Mouse (Mus musculus): ENCODE measurements around the gene Hspb8.
"Not testable (repeated sequence)": the region's sequence is repeated elsewhere in the genome, so short reads cannot be mapped to it uniquely, and the experiment has no call there.

Hspb8 gene

DNA sequence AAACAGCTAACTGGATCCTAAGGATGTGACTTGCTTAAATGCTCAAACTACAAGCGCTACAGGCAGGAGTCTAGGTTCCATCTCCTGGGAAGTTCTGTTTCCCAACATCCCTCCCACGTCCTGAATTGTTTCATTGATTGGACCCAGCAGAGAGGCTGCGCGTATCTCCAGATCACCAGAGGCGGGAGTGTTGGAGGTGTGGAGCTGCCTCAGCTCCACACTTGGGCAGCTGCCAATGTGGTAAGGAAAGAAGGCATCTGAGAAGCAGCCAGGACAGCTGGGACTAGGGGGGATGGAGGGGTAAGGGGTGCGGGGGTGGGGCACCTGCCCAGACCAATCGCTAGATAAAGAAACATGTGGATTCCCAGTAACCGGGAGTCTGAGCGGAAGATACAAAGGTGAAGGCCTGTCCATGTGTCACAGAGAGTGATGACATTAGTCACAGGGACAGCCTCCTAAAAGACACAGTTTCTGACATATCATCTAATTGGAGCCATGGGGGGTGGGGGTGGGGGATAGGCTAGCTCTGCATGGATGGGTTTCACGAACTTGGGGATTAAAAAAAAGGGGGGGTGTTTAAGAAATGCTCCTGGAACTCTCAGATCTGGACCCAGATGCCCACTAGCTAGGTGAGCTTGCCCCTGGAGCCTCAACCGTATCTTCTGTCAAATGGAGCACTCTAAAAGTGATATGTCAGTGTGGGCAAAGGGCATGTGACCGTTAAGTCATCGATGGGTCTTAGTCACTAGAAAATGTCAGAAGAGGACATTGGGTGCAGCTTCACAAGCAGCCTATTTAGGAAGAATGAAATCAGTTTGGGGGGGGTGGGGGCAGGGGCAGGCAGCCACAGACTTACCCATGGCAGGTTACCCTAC, 12.5 kb upstream of the Hspb8 start:
- in situ Hi-C loops (cut with MboI, MseI): no loop called here

DNA sequence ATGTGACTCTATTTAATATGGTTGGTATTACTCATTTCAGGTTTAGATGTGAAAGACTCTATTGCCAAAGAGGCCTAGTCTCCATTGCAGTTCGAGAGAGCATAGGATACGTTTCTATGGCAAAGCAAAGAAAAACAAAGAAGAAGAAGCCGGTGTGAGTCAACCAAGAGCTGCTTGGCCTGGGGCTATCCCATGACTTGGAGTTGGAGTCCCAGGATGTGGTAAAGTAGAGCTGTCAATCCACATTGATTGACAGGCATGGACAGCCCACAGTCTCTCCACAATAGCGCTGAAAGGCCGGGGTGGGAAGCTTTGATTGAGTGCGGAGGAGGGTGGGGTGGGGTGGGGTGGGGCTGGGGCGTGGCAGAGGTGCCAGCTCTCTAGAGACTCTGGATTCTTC, 10.2 kb upstream of the Hspb8 start:
- in situ Hi-C loops (cut with MboI, MseI): no loop called here

DNA sequence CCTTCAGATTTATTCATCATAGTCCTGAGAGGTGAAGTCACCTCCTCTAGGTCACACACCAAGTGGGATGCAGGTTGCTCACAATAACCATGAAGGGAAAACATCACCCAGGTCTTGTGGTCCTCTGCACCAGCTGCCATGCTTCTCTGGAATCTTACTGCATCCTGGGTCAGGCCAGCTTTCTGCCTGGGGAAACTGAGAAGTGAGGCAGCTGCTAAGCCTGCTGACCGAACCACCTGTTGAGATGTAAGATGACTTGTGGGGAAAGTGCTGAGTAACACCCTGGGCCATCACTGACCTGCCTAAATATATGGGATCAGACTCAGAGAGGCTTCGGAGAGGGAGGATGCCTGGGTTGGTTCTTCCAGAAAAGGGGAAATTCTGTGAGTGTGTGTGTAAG, 4.0 kb upstream of the Hspb8 start:
- in situ Hi-C loops (cut with MboI, MseI): no loop called here

- in situ Hi-C loops (cut with MboI, MseI): not testable (repeated sequence)
Measured at GRCm38 (mm10) chr5:116425709-116426108, 3.0 kb upstream of the Hspb8 start.

DNA sequence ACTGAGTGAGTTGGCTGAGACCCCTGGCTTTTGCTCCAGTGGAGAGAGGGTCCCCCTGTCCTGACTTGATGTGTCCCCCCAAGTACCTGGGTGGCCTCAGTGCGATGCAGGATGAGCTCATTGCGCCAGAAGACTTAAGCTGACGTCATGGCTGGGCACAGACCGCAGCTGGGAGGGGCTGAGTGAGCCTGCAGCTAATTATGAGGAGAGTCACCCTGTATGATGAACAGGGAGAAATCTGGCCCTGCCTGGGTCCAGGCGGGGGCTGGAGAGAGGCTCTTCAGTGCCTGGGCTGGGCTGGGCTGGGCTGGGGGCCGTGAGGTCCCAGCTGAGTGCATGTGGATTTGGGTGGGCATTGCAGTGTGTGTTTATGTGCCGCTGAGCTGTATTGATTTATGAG, 2.6 kb upstream of the Hspb8 start:
- in situ Hi-C loops (cut with MboI, MseI): no loop called here

- in situ Hi-C loops (cut with MboI, MseI): no loop called here
Measured at GRCm38 (mm10) chr5:116423746-116424145, 1.1 kb upstream of the Hspb8 start.

- in situ Hi-C loops (cut with MboI, MseI): no loop called here
Measured at GRCm38 (mm10) chr5:116421791-116422481, 728 bp downstream of the Hspb8 start.

DNA sequence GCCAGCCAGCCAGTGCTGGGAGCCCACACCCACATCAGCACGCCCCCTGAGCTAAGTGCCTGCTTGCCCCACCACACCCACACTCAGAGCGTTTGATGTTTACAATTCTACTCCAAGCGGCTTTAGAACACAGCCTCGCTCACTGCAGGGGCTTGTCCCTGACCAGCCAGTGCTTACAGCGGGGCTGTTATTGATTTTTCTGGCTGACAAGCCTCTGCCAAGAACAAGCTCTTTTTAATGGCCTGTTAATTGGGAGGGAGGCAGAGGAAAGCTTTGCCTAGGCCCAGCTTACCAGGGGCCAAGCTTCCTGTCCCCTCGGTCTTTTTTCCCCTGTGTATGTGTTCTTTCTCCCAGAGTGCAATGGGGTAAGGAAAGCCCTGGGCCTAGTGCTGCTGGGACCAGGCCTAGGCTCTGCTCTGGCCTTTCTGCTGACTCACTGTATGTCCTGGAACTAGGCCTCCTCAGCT, 1.9 kb downstream of the Hspb8 start:
- in situ Hi-C loops (cut with MboI, MseI): no loop called here

GRCm38 (mm10) chr5:116420213-116420612, 2.5 kb downstream of the Hspb8 start:
- in situ Hi-C loops (cut with MboI, MseI): no loop called here

DNA sequence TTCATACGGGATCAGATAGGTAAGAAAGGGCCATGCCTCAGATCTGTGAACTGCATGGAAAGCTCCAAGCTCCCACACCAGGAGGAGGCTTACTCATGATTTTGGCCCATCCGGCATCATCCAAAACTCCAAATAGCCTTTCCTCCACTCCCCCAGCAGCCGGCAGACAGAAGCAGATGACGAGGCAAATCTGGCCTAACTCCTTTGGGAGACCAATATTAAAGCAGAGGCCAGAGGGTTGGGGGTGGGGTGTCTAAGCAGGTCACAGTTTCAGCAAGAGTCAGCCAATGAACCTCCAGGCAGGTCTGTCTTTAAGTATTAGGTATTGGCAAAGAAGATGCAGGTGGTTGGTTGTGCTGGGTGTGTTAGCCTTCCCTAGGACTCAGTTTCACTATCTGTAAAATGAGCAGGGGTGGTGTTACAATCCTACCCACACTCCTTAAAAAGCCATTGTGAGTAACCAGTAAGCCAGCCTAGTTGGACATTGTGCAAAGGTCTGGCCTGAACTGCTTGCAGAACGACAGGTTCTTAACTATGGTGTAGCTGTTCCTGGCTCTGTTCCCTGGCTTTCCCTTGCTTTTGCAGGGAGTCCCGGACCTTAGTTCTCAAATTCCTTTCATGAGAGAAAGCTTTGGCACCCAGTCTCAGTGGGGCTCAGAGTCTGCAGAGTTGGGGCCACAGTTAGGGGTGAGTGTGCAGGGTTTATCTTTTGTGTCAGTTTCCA, 3.2 kb downstream of the Hspb8 start:
- in situ Hi-C loops (cut with MboI, MseI): no loop called here

- in situ Hi-C loops (cut with MboI, MseI): no loop called here
Measured at GRCm38 (mm10) chr5:116416208-116416607, 6.5 kb downstream of the Hspb8 start.

DNA sequence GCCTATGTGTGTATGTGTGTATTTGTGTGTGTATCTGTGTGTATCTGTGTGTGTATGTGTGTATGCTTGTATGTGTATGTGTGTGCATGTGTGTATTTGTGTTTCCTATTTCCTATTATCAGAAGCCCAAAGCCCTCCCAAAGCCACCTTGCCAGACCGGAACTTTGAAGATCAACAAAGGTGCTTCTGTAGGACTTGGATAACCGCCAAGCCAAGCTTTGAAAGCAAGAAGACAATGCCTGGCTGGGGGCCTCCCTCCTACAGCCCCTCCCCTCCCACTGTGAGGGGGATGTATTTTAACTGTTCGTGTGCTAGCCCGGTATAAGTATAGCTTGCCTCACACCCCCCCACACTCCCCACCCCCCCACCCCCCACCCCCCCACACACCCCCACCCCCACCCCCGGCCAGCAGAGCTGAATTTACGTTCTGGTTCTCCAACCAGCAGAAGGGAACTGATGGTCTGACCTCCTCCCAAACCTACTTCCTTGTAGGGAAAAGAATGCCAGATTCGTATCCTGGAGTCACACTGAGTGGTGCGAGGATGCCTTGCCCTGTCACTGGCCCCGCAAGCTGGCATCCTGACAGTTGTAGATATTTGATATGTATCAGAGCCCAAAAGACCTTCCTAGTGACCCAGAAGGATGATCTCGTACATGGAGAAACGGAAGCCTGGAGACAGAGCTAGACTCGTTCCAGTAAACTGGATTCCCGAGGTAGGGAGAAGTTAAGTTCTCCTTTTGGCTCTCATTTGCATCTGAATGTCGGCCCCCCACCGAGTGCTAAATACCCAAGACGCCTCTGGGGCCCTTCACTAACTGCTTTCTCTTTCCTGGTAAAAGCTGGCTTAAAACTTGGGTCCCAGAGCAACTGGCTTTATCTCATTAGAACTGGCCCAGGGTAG, 12.7 kb downstream of the Hspb8 start:
- in situ Hi-C loops (cut with MboI, MseI): no loop called here

DNA sequence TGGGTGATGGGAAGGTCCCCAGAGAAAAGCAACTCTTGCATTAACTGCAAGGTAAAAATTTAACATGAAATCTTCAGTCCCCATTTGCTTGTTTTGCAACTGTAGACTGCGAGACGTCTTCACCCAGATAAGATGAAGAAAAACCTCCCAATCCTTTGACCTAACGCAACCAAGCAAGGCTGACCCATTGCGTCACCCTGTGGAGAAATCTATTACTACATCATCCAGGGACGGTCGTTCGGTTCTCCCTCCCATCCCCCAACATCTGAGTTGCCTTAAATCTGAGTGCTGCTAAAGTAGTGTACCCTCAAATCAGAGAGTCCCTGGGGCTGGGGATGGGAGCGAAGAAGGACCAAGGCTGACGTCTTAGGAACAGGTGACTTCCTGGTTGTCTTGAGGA, 13.7 kb downstream of the Hspb8 start:
- in situ Hi-C loops (cut with MboI, MseI): no loop called here

GRCm38 (mm10) chr5:116407936-116408335, 14.7 kb downstream of the Hspb8 start:
- in situ Hi-C loops (cut with MboI, MseI): no loop called here

DNA sequence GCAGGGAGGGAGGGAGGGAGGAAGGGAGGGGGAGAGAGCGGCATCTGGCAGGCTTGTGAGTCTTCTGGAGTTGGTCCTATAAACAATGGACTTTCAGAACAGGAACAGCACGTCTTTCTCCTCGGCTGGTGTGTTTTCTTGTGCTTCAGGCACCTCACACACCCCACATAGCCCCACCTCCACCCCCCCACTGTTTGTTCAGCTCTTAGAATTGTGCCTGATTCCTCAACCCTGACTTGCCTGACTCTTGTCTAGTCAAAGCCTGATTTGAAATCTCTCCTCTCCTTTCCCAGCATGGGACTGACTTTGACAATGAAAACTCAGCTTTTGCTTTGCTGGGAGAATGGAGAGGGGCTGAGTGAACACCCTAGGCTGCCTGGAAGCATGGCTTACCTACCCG, 15.3 kb downstream of the Hspb8 start:
- in situ Hi-C loops (cut with MboI, MseI): no loop called here

DNA sequence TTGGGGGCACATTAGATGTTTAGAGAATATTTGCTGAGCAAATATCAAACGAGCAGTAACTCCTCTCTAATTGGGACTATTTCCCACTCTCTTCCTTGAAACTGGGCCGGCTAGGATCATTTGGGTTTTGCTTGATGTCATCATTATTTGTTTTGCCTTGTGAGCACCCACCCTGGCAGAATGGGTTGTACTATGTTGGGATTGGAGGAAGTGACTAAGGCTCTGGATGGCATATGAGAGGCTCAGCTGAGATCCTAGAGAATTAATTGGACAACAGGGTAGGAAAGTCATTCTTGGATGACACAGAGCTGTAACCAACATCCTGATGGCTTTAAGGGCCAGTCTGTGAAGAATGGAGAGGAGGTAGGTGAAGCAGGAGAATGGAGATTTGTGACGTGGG, 16.2 kb downstream of the Hspb8 start:
- in situ Hi-C loops (cut with MboI, MseI): no loop called here

DNA sequence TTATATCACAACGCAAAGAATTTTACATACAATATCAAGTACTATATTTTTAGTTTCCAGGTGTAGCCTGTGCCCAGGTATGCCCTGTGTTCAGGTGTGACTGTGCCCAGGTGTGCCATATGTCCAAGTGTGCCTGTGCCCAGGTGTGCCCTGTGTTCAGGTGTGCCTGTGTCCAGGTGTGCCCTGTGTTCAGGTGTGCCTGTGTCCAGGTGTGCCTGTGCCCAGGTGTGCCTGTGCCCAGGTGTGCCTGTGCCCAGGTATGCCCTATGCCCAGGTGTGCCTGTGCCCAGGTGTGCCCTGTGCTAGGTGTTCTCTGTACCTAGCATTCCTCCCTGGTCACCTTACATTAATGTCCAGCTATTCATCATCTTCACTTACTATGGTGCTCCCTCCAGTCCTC, 16.7 kb downstream of the Hspb8 start:
- in situ Hi-C loops (cut with MboI, MseI): no loop called here

- in situ Hi-C loops (cut with MboI, MseI): no loop called here
Measured at GRCm38 (mm10) chr5:116404063-116404462, 18.6 kb downstream of the Hspb8 start.

GRCm38 (mm10) chr5:116400801-116401200, 21.9 kb downstream of the Hspb8 start:
- in situ Hi-C loops (cut with MboI, MseI): no loop called here

DNA sequence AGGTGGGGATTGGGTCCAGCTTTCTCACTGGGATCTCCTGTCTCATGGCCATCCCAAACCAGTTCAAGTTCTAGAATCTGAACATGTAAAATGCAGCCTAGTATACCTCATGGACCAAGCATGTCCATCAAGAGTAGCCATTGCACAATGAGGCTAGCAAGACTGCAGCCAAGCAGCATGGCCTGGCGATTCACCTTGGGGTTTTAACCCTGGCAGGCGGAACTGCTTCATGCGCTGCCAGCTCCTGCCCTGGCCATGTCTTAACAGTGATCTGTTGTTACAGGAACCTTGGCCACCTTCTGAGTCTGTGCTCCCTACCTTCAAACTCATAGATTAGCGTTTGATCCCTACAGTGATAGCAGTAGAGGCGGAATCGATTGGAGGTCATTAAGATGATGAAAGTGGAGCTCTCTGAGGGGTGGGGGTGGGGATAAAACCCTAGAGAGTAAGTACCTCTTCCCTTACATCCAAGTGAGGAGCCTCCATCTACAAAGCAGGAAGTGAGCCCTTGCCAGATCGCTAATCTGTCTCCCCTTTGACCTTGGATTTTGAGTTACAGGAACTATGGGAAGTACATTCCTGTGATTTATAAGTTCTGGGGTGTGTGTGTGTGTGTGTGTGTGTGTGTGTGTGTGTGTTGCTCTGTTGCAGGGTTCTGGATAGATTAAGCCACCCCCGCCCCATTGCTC, 22.5 kb downstream of the Hspb8 start:
- in situ Hi-C loops (cut with MboI, MseI): no loop called here

- in situ Hi-C loops (cut with MboI, MseI): no loop called here
Measured at GRCm38 (mm10) chr5:116396104-116396503, 26.6 kb downstream of the Hspb8 start.

Data from T-helper 17 cell (primary cell).